Mouse (Mus musculus) G1E (cell line): ENCODE measurements around the gene Tbrg4.

Experiments
- CTCF ChIP-seq: IDR thresholded peaks from 2 replicates; pipeline ENCODE4 v1.5.1; 2012; ENCODE audit warnings: low read depth, low read length, inconsistent platforms, mixed read lengths
- GATA1 ChIP-seq: IDR thresholded peaks from 2 replicates; pipeline ENCODE4 v1.6.1; 2012; ENCODE audit warnings: borderline replicate concordance, low read length, inconsistent platforms, mixed read lengths
- POLR2AphosphoS5 ChIP-seq: IDR thresholded peaks from 2 replicates; pipeline ENCODE4 v1.6.1; 2012; ENCODE audit warnings: low read depth, low read length, inconsistent platforms; ENCODE audit not compliant: insufficient replicate concordance

- TF ChIP-seq GATA1 (no peak), CTCF (no peak), POLR2AphosphoS5 (no peak)
These were observed 49.7 kb downstream of the Tbrg4 start for GRCm38 (mm10) chr11:6576151-6576550.
